Mouse (Mus musculus) right cerebral cortex, postnatal 36 days (tissue): ENCODE measurements at regions not wholly inside any gene's neighbourhood (a gene's known extent, or its start where the extent isn't known, plus 50 kb on each side); places are given as distances from the start of the nearest gene placed in this dataset.

Experiments
- DNase-seq, 2 experiments: peaks; one replicate each; pipeline ENCODE4 v3.0.0; 2022; ENCODE audit warnings: low spot score in 2 of 2, mixed read lengths in 1 of 2

GRCm38 (mm10) chr2:137977767-137978166 is 278.6 kb upstream of the Btbd3 start:
- no peak for DNase-seq

DNA sequence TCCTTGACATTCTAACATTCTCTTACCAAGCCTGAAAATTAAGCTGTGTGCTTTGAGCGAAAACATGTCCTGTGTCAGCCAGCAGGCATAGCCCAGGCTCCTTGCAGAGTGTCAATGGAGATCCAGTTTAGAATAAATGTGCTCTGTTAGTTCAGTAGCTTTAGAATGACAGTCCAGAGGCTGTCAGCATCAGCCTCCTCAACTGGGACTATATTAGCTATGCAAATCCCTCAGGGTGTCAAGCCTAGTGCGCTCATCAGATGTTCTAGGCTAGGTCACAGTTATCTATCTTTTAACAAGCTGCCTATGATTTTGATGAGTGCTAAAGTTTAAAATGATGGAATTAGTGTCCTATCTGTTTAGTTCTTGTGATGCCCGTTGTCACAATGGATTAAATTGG is 281.7 kb upstream of the Btbd3 start:
- no peak for DNase-seq

DNA sequence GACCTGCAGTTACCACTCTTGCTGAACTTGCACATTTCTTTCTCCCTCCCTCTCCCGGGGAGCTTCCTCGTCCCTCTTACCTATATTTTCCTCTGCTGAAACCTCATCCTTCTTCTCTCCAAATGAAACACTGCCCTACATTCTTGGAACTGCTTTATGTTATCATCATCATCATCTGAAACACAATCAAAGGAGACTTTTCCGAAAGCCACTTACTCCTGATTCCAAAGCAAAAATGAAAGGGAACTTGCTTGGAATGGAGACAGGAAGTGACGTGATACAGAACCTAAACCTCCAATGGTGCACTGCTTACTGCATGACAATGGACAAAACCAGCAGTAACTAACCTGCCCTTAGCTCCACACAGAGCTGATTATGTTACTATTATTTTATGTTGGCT is 287.2 kb upstream of the Btbd3 start:
- no peak for DNase-seq

DNA sequence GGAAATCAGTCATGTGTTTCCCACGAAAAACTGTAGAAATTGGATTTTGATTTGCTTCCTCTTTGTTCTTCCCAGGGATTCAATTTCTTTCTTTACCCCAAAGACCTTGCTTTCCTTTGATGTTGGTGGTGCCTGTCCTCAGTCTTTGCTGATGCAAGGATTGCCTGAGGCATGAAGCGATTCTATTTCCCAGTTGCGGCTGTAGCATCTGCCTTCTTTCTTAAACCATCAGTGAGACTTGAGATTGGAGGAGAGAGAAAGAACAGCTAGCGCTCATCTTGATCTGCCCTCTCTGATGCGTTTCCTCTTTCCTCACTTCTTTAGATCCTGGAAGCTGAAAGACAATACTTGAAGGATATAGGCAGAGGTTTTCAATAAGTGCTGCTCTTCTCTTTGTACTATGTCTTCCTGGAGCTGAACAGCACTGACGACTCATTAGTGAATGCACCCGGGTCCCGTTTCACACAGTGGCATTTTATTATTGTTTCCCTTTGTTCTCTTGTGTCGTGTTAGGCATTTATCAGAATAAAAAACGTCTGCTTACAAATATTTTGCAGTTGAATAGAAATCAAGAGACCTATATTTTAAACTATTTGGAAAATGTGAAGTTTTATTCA is 289.8 kb upstream of the Btbd3 start:
- no peak for DNase-seq

DNA sequence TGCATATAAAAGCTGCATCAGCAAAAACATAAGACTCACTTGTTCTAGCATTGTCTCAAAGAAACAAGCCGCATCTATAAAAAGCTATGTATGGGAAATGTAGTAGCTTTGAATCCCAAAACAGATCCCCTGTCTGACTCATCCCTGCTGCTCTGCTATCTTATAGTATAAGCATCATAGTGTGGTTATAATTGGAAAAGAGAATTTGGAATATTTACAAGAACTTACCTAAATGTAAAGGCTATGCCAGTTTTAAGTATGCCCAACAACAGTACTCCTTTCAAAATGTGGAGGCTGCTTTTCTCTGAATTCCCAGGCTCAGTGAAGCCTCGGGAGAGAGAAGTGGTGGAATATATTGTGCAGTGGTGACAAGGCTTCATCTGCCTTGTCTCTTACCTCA is 301.5 kb upstream of the Btbd3 start:
- peak; percentile 4 to 35 for DNase-seq

DNA sequence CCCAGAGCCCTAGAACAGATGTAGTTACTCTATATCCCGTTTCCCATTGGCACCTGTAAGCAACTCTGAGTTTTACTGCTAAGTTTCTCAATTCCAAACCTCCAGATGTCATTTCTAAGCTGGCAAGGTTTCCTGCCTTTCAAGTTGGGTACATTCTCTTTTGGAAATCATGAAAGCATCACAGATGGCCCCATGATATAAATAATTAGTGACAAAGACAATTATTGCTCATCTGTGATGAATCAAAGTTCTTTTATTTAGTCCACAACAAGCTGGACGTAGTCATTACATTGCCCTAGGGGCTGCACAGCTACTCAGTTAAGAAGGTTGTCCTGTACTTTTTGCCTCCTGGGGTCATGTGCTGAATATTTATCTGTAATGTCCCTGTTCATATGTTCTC is 303.2 kb upstream of the Btbd3 start:
- no peak for DNase-seq

GRCm38 (mm10) chr2:137951942-137952341 is 304.4 kb upstream of the Btbd3 start:
- DNase-seq: no peak

DNA sequence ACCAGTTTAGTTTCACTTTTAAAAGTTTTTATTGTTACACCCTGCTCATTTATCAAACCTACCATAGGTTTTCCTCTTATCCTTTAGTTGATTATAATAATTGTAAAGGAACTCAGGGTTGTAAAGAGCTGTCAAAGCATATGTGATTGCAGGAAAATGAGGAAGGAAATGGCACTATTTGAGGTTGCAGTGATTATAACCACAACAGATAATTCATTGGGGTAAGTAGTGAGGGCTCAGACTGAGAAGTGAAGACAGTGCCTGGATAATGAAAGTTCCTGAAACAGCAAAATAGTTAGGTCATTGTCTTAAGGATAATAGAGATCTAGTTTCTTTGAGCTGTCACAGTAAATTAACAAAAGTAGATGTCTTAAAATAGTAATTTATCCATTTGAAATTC is 305.4 kb upstream of the Btbd3 start:
- DNase-seq: no peak

- DNase-seq: peak; percentile 61 to 63
Observed at GRCm38 (mm10) chr2:137942753-137943152, 313.6 kb upstream of the Btbd3 start.

- no peak for DNase-seq
Observed at GRCm38 (mm10) chr2:137939591-137939990, 316.8 kb upstream of the Btbd3 start.

DNA sequence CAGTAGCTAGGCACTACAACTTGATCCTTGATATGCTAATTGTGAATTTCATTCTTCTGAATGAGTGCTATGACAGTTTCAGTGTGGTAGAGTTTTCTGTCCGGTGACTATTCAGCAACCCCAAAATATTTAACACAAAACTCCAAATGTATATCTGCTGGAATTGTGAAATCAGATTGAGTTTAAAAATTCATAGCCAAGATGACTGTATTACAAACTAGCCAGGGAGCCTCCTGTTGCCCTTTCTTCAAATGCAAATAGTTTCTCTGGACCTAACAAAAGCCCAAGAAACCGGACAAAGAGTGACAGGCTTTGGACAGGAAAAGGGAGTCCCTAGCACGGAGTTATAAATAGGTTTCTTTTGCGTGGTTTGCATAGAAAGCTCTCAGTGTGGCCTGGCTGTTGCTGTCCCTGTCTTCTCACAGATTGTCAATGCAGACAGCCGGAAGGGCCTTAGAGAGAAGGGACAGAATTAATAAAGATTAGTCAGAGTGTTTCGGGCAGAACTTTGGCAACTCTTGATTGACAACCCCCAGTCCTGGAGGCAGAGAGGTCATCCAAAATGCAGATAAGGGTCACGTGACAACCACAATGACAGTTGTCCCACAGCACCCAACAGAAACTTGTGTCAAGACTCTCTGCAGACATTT is 317.4 kb upstream of the Btbd3 start:
- DNase-seq: no peak

DNA sequence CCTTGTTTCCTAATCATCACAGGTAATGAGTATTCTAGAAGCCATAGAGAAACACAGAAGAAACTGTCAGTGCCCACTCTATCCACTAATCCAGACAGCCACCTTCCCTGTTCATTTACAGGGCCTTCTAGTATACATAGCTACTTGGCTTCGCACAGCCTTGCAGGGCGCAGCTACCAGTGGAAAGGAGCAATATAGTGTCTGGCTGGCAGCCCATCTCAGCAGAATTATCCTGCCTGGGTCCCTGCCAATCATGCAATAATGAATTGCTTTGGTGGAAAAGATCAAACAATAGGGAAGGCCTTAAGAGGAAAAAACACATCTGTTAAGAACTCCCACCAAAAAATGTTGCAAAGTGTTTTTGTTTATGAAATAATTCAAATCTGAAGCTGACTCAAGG is 319.8 kb upstream of the Btbd3 start:
- no peak for DNase-seq

DNA sequence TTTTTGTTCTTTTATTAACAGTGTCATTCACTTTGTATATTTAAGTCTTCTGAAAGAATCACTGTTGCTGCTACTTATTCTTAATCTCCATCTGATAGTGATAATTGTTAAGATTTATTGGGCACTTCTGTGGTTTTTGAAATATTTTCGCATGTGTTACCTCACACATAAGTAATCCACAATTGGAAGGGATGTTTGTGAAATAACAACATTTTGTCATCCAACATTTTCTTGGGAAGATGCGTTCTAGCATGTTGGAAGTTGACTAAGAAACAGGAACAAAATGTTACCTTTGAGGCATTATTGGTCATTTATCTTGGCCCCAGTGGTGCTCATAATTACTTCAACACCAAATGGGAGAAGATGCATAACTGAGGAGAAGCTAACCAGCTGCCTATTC is 323.4 kb upstream of the Btbd3 start:
- no peak for DNase-seq

DNA sequence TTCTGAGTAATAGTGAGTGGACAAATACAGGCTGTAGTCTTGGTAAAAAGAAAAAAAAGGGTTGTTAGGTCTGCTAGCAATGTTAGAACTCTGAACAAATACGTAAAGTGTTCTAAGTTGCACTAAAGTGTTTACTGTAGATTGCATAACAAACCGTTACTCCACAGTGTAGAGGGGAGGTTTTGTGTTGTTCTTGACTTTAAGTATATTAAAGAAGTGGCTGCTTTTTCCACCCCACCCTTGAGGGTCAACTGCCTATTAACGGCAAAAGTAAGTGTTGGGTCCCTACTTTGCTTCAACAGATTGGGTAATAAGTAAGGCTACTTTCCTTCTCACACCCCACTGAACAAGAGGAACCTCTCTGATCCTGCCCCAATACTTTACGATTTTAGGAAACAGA is 323.9 kb upstream of the Btbd3 start:
- DNase-seq: no peak

- DNase-seq: no peak
Observed at GRCm38 (mm10) chr2:137925488-137925887, 330.9 kb upstream of the Btbd3 start.

DNA sequence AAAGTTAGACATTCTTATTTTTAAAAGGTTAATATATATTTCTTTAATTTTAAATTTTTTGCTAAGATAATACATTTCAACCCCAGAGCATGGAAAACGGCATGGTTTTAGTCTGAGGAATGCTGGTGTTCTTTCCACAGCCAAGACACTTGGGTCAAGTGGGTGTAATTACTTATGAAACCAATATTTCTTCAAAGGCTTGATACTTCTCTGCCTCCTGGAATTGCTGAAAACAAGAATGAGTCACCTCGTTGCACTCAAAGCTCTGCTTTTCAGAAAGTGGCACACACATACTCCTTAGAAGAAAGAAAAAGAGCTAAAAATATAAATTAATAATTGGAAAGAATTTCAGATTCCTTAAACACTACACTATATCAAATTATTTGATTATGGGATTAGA is 331.8 kb upstream of the Btbd3 start:
- DNase-seq: no peak

GRCm38 (mm10) chr2:137898425-137898824 is 357.9 kb upstream of the Btbd3 start:
- DNase-seq: no peak

- no peak for DNase-seq
Observed at GRCm38 (mm10) chr2:137880211-137881031, 375.9 kb upstream of the Btbd3 start.

GRCm38 (mm10) chr2:137869676-137870075 is 386.7 kb upstream of the Btbd3 start:
- no peak for DNase-seq

- DNase-seq: no peak
Observed at GRCm38 (mm10) chr2:137854494-137854893, 401.9 kb upstream of the Btbd3 start.

- no peak for DNase-seq
Observed at GRCm38 (mm10) chr2:137853399-137854259, 402.7 kb upstream of the Btbd3 start.

- no peak for DNase-seq
Observed at GRCm38 (mm10) chr2:137847901-137848300, 408.5 kb upstream of the Btbd3 start.
